ENCODE assay signal across 22 mouse cellular contexts in genomic region chr12:8953136-8953535, GRCm38 (mm10). TPM values are rescaled to one million over a fixed set of nuclear protein-coding genes. Genes with fewer than 3 reads are reported as not detected.
"Had no signal": no experiment of that assay in that cellular context is flagged by ENCODE, and none has a peak within 500 bp of the region (broad histone marks: within the 10 kb centered on the region; RNA-seq: fewer than 3 reads in every experiment).

No protein-coding gene starts in this region.

- H3K9ac ChIP-seq: liver, embryonic 15.5 days; lung, embryonic 14.5 days; neural tube, embryonic 12.5 days; stomach, embryonic 15.5 days had no signal

- H3K27ac ChIP-seq: kidney, postnatal 0 days; layer of hippocampus, adult 2 months; liver, embryonic 15.5 days; midbrain, embryonic 10.5 days; neural tube, embryonic 12.5 days; stomach, embryonic 15.5 days had no signal

- DNase-seq: kidney, adult 11 months; kidney, adult 9 months; kidney, postnatal 36 days; left cerebral cortex, postnatal 4 days; lung, embryonic 14.5 days; lung, postnatal 10 days; lung, postnatal 4 days; midbrain, embryonic 14.5 days; retina, postnatal 1 day; right cerebral cortex, postnatal 4 days; spleen, adult 18-20 months; thymus, adult 2 months; thymus, postnatal 25 days had no signal

- H3K4me2 ChIP-seq: liver, embryonic 11.5 days; liver, embryonic 15.5 days; lung, embryonic 14.5 days; neural tube, embryonic 12.5 days; stomach, embryonic 15.5 days had no signal

- H3K9me3 ChIP-seq: liver, embryonic 15.5 days; midbrain, embryonic 10.5 days; neural tube, embryonic 12.5 days; stomach, embryonic 15.5 days had no signal

- H3K4me3 ChIP-seq: layer of hippocampus, adult 2 months; liver, embryonic 15.5 days; midbrain, embryonic 10.5 days; neural tube, embryonic 12.5 days; stomach, embryonic 15.5 days had no signal

- H3K36me3 ChIP-seq: liver, embryonic 15.5 days; midbrain, embryonic 10.5 days; neural tube, embryonic 12.5 days; stomach, embryonic 15.5 days had no signal

RNA-seq across cellular contexts. Expression of gene Matn3, which starts 5.4 kb away (rescaled TPM):
- total RNA-seq: layer of hippocampus, adult 2 months; megakaryocyte, adult 5-6 weeks; neutrophil, adult 5-6 weeks had no signal
